Mouse (Mus musculus) right cerebral cortex, postnatal 36 days (tissue): ENCODE measurements at regions not wholly inside any gene's neighbourhood (a gene's known extent, or its start where the extent isn't known, plus 50 kb on each side); places are given as distances from the start of the nearest gene placed in this dataset.

Experiments
- DNase-seq, 2 experiments: peaks; one replicate each; pipeline ENCODE4 v3.0.0; 2022; ENCODE audit warnings: low spot score in 2 of 2, mixed read lengths in 1 of 2

- DNase-seq, result no peak
Observed at GRCm38 (mm10) chr8:89202484-89203096, 158.6 kb upstream of the Sall1 start.

GRCm38 (mm10) chr8:89200301-89200700 lies 156.3 kb upstream of the Sall1 start:
- peak; percentile 6 to 12 for DNase-seq

GRCm38 (mm10) chr8:89185314-89185713 lies 141.4 kb upstream of the Sall1 start:
- no peak for DNase-seq

- DNase-seq, result no peak
Observed at GRCm38 (mm10) chr8:89175631-89176030, 131.7 kb upstream of the Sall1 start.

- DNase-seq, result no peak
Observed at GRCm38 (mm10) chr8:89171561-89171960, 127.6 kb upstream of the Sall1 start.

- no peak for DNase-seq
Observed at GRCm38 (mm10) chr8:89169484-89169883, 125.5 kb upstream of the Sall1 start.

GRCm38 (mm10) chr8:89167026-89167425 lies 123.1 kb upstream of the Sall1 start:
- DNase-seq, result no peak

GRCm38 (mm10) chr8:89156909-89157308 lies 112.9 kb upstream of the Sall1 start:
- no peak for DNase-seq

GRCm38 (mm10) chr8:89153605-89154004 lies 109.6 kb upstream of the Sall1 start:
- no peak for DNase-seq

GRCm38 (mm10) chr8:89152867-89153595 lies 109.1 kb upstream of the Sall1 start:
- no peak for DNase-seq

GRCm38 (mm10) chr8:89152331-89152730 lies 108.4 kb upstream of the Sall1 start:
- no peak for DNase-seq

GRCm38 (mm10) chr8:89150952-89151351 lies 107.0 kb upstream of the Sall1 start:
- no peak for DNase-seq

GRCm38 (mm10) chr8:89141529-89142235 lies 97.7 kb upstream of the Sall1 start:
- DNase-seq, result no peak

- no peak for DNase-seq
Observed at GRCm38 (mm10) chr8:89139876-89140275, 95.9 kb upstream of the Sall1 start.

GRCm38 (mm10) chr8:89138416-89139125 lies 94.6 kb upstream of the Sall1 start:
- DNase-seq, result no peak

- DNase-seq, result no peak
Observed at GRCm38 (mm10) chr8:89134581-89135484, 90.9 kb upstream of the Sall1 start.

GRCm38 (mm10) chr8:89134058-89134457 lies 90.1 kb upstream of the Sall1 start:
- DNase-seq, result no peak

GRCm38 (mm10) chr8:89121051-89121450 lies 77.1 kb upstream of the Sall1 start:
- no peak for DNase-seq

GRCm38 (mm10) chr8:89107895-89108660 lies 64.1 kb upstream of the Sall1 start:
- no peak for DNase-seq

GRCm38 (mm10) chr8:89106346-89106745 lies 62.4 kb upstream of the Sall1 start:
- no peak for DNase-seq
